ENCODE assay signal across 14 mouse cellular contexts in the genomic region with DNA sequence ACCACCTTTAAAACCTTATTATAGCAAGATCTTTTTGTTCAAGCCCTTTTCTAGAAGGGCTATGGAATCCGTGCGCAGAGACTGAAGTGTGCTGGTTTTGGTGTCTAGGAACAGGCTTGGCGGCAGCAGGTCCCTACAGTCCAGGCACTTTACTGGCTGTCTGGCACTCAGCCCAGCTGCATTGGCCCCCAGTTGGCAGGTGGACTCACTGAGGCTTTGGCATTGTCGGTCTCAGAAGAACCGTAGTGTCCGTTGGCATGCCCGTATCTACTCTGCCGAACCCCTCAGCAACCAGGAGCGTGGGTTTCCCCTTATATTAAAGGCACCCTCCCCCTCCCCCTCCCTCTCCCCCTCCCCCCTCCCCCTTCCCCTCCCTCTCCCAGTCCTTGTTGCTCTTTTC.
DNase-seq lines count a peak whose midpoint lies in the region; ATAC-seq and TF ChIP-seq lines count a peak whose summit lies in the region.
"Had no signal": no experiment of that assay in that cellular context is flagged by ENCODE, and none has a peak within 500 bp of the region (broad histone marks: within the 10 kb centered on the region; RNA-seq: fewer than 3 reads in every experiment).

No protein-coding gene starts in this region.

- no peak overlapping the region for H3K4me2 ChIP-seq in forebrain, embryonic 14.5 days (ENCODE audit: low read length)
- no peak overlapping the region for H3K4me2 ChIP-seq in forebrain, embryonic 12.5 days
- H3K4me2 ChIP-seq in hindbrain, postnatal 0 days (ENCODE audit: low read depth, low read length), result no peak overlapping the region
- H3K4me2 ChIP-seq: heart, embryonic 11.5 days had no signal

- peak; percentile 31 for DNase-seq in adrenal gland, postnatal 10 days
- no peak for DNase-seq in adrenal gland, adult (ENCODE audit: inconsistent age in 2 of 2, low spot score in 1 of 2)
- peak; percentile 58 for DNase-seq in forebrain, embryonic 14.5 days (ENCODE audit: low spot score)
- no peak for DNase-seq in layer of hippocampus, adult 2 months (ENCODE audit: low spot score in 2 of 2)
- no peak for DNase-seq in layer of hippocampus, postnatal 36 days
- peak; percentile 66 for DNase-seq in hindbrain, postnatal 0 days (ENCODE audit: low spot score)
- DNase-seq in thymus, postnatal 25 days, result no peak
- DNase-seq: adrenal gland, postnatal 14 days; heart, postnatal 10 days; kidney, adult 2 months; kidney, postnatal 10 days; liver had no signal

- 55% methylated on average over 9 of the region's 9 CpGs for WGBS in forebrain, embryonic 14.5 days
- WGBS in forebrain, embryonic 12.5 days, result 88% methylated on average over 9 of the region's 9 CpGs
- WGBS in hindbrain, postnatal 0 days, result 41% methylated on average over 9 of the region's 9 CpGs

- H3K4me3 ChIP-seq in forebrain, embryonic 14.5 days (ENCODE audit: low read depth, low read length), result no peak overlapping the region
- H3K4me3 ChIP-seq in forebrain, embryonic 12.5 days (replicated peaks), result no peak overlapping the region
- H3K4me3 ChIP-seq in layer of hippocampus, adult 2 months, result no peak overlapping the region
- no peak overlapping the region for H3K4me3 ChIP-seq in hindbrain, postnatal 0 days (ENCODE audit: low read length)

- no peak for TF ChIP-seq CTCF in layer of hippocampus, adult 2 months (conservative IDR thresholded peaks at IDR 0.05)
- no peak for TF ChIP-seq CTCF in hindbrain, postnatal 0 days (IDR thresholded peaks at IDR 0.05; ENCODE audit: low read depth)

- H3K4me1 ChIP-seq in forebrain, embryonic 14.5 days (ENCODE audit: control insufficient read depth, insufficient read depth, low read length), result peaks cover 22% of the 10 kb centered on the region
- peaks cover 24% of the 10 kb centered on the region for H3K4me1 ChIP-seq in forebrain, embryonic 12.5 days
- H3K4me1 ChIP-seq in hindbrain, postnatal 0 days (ENCODE audit: insufficient read depth, low read length), result no peaks in the 10 kb centered on the region; the same call in 1 of the 2 replicates

- no peak for ATAC-seq in forebrain, embryonic 14.5 days
- no peak for ATAC-seq in forebrain, embryonic 12.5 days (ENCODE audit: low FRiP score)
- ATAC-seq in hindbrain, postnatal 0 days, result peak; percentile 46; the same call in 1 of the 2 replicates

- H3K36me3 ChIP-seq in forebrain, embryonic 14.5 days (ENCODE audit: control insufficient read depth, insufficient read depth, low read length), result peaks cover 56% of the 10 kb centered on the region
- H3K36me3 ChIP-seq in forebrain, embryonic 12.5 days (replicated peaks), result peaks cover 48% of the 10 kb centered on the region
- H3K36me3 ChIP-seq in hindbrain, postnatal 0 days (ENCODE audit: insufficient read depth, low read length), result peaks cover 27% of the 10 kb centered on the region

- H3K9ac ChIP-seq in forebrain, embryonic 14.5 days (ENCODE audit: low read length), result no peak overlapping the region
- no peak overlapping the region for H3K9ac ChIP-seq in forebrain, embryonic 12.5 days
- no peak overlapping the region for H3K9ac ChIP-seq in hindbrain, postnatal 0 days (replicated peaks; ENCODE audit: low read length)

- no peak overlapping the region for H3K27ac ChIP-seq in forebrain, embryonic 14.5 days (ENCODE audit: low read depth, low read length)
- H3K27ac ChIP-seq in forebrain, embryonic 12.5 days, result no peak overlapping the region
- H3K27ac ChIP-seq in layer of hippocampus, adult 2 months, result peak overlapping the region; percentile 59; the same call in 1 of the 2 replicates
- no peak overlapping the region for H3K27ac ChIP-seq in hindbrain, postnatal 0 days

- H3K27me3 ChIP-seq in forebrain, embryonic 14.5 days (replicated peaks; ENCODE audit: control insufficient read depth, insufficient read depth, low read length), result no peaks in the 10 kb centered on the region
- no peaks in the 10 kb centered on the region for H3K27me3 ChIP-seq in forebrain, embryonic 12.5 days
- H3K27me3 ChIP-seq in hindbrain, postnatal 0 days (ENCODE audit: insufficient read depth, low read length), result no peaks in the 10 kb centered on the region

- no peaks in the 10 kb centered on the region for H3K9me3 ChIP-seq in forebrain, embryonic 14.5 days (replicated peaks; ENCODE audit: control insufficient read depth, low read length)
- H3K9me3 ChIP-seq in forebrain, embryonic 12.5 days, result no peaks in the 10 kb centered on the region
- H3K9me3 ChIP-seq in hindbrain, postnatal 0 days (ENCODE audit: low read length), result no peaks in the 10 kb centered on the region

Comparison
In these comparisons a context has a peak if more than half of its experiments do, and no peak if none do; other contexts are left out.
1. DNase-seq: peak in adrenal gland, postnatal 10 days (single experiment), forebrain, embryonic 14.5 days (single experiment) and hindbrain, postnatal 0 days (single experiment); none in adrenal gland, adult (0 of 2), layer of hippocampus, adult 2 months (0 of 2), layer of hippocampus, postnatal 36 days (0 of 2) and thymus, postnatal 25 days (single experiment).